Mouse (Mus musculus) CH12.LX (cell line): Measurements from ENCODE around the gene Ccnt1. TPM values are rescaled to one million over a fixed set of nuclear protein-coding genes. Genes with fewer than 3 reads are reported as not detected.

ENCODE experiments used
- DNase-seq: peaks from one replicate; pipeline ENCODE4 v3.0.0-alpha.2; 2013; ENCODE audit errors: extremely low read depth
- H3K27ac ChIP-seq: 2 replicates; pipeline ENCODE4 v1.5.1; 2012; ENCODE audit warnings: low read depth, mild to moderate bottlenecking, control low read depth, moderate library complexity; ENCODE audit not compliant: insufficient read depth
- H3K27me3 ChIP-seq: replicated peaks from 2 replicates; pipeline ENCODE3; 2012; ENCODE audit warnings: inconsistent platforms
- H3K36me3 ChIP-seq, 2 experiments: replicated peaks in 1 of 2; 2 replicates each; pipeline versions ENCODE3 to v1.6.1; 2012; ENCODE audit warnings: inconsistent platforms in 1 of 2, low read length in 1 of 2, mild to moderate bottlenecking in 1 of 2, mixed read lengths in 1 of 2, moderate library complexity in 1 of 2; ENCODE audit not compliant: control insufficient read depth in 1 of 2, insufficient read depth in 1 of 2
- H3K4me1 ChIP-seq, 2 experiments: 2 replicates each; pipeline ENCODE4 v1.6.1; 2012; ENCODE audit warnings: inconsistent platforms in 1 of 2, moderate library complexity in 1 of 2; ENCODE audit not compliant: insufficient read depth in 2 of 2, control insufficient read depth in 1 of 2
- H3K4me2 ChIP-seq: 2 replicates; pipeline ENCODE4 v1.6.1; 2012; ENCODE audit warnings: low read depth, mild to moderate bottlenecking, control low read depth; ENCODE audit not compliant: poor library complexity, insufficient read depth, severe bottlenecking
- H3K4me3 ChIP-seq, 3 experiments: fragments of 150-350 bp in 1 of 3; sonication (generic) in 1 of 3; replicated peaks in 1 of 3; 2 replicates each; pipeline versions ENCODE3 to v1.5.1; 2011 to 2012; ENCODE audit warnings: low read depth in 2 of 3, low read length in 2 of 3, mild to moderate bottlenecking in 2 of 3, moderate library complexity in 2 of 3, control low read depth in 1 of 3, improper control_type of control experiment in 1 of 3, inconsistent platforms in 1 of 3, mixed read lengths in 1 of 3; ENCODE audit not compliant: poor library complexity in 1 of 3
- H3K79me2 ChIP-seq: replicated peaks from 2 replicates; pipeline ENCODE4 v1.6.1; 2012; ENCODE audit warnings: mild to moderate bottlenecking, moderate library complexity; ENCODE audit not compliant: control insufficient read depth, poor library complexity, insufficient read depth, severe bottlenecking; ENCODE audit errors: extremely low read depth
- H3K9ac ChIP-seq: 2 replicates; pipeline ENCODE4 v1.6.1; 2012; ENCODE audit warnings: low read depth, mild to moderate bottlenecking, control low read depth, moderate library complexity; ENCODE audit not compliant: insufficient read depth
- H3K9me3 ChIP-seq: replicated peaks from 2 replicates; pipeline ENCODE3; 2012; ENCODE audit warnings: low read length, inconsistent platforms, mixed read lengths
- CHD1 ChIP-seq: IDR thresholded peaks from 2 replicates; pipeline ENCODE4 v1.6.1; 2012; ENCODE audit warnings: low read depth, low read length, improper control_type of control experiment, inconsistent platforms
- CHD2 ChIP-seq: IDR thresholded peaks from 2 replicates; pipeline ENCODE4 v1.6.1; 2011; ENCODE audit warnings: low read length, improper control_type of control experiment
- E2F4 ChIP-seq: IDR thresholded peaks from 2 replicates; pipeline ENCODE4 v1.6.1; 2011; ENCODE audit warnings: low read depth, low read length, improper control_type of control experiment; ENCODE audit not compliant: insufficient replicate concordance
- ELF1 ChIP-seq: IDR thresholded peaks from 2 replicates; pipeline ENCODE4 v1.6.1; 2014; ENCODE audit warnings: low read depth, mild to moderate bottlenecking, inconsistent platforms, low read length, improper control_type of control experiment
- ETS1 ChIP-seq: conservative IDR thresholded peaks from 2 replicates; pipeline ENCODE4 v1.6.1; 2012; ENCODE audit warnings: low read depth, mild to moderate bottlenecking, inconsistent platforms, low read length, improper control_type of control experiment, moderate library complexity
- GABPA ChIP-seq: IDR thresholded peaks from 2 replicates; pipeline ENCODE4 v1.6.1; 2012; ENCODE audit warnings: low read depth, low read length, improper control_type of control experiment, inconsistent platforms; ENCODE audit not compliant: insufficient replicate concordance
- HCFC1 ChIP-seq: IDR thresholded peaks from 2 replicates; pipeline ENCODE4 v1.6.1; 2012; ENCODE audit warnings: low read depth, mild to moderate bottlenecking, inconsistent platforms, low read length, improper control_type of control experiment
- IRF4 ChIP-seq: IDR thresholded peaks from 2 replicates; pipeline ENCODE4 v1.6.1; 2014; ENCODE audit warnings: low read depth, mild to moderate bottlenecking, inconsistent platforms, low read length, improper control_type of control experiment
- JUND ChIP-seq: conservative IDR thresholded peaks from 2 replicates; pipeline ENCODE4 v1.6.1; 2011; ENCODE audit warnings: low read depth, low read length, improper control_type of control experiment
- KAT2A ChIP-seq: IDR thresholded peaks from 2 replicates; pipeline ENCODE4 v1.6.1; 2012; ENCODE audit warnings: low read length, improper control_type of control experiment, inconsistent platforms; ENCODE audit not compliant: insufficient replicate concordance
- MAFK ChIP-seq: IDR thresholded peaks from 2 replicates; pipeline ENCODE4 v1.6.1; 2011; ENCODE audit warnings: low read length, improper control_type of control experiment; ENCODE audit not compliant: insufficient replicate concordance
- MAZ ChIP-seq: IDR thresholded peaks from 2 replicates; pipeline ENCODE4 v1.6.1; 2012; ENCODE audit warnings: low read depth, mild to moderate bottlenecking, inconsistent platforms, low read length, improper control_type of control experiment, moderate library complexity
- MYC ChIP-seq: IDR thresholded peaks from 2 replicates; pipeline ENCODE4 v1.6.1; 2011; ENCODE audit warnings: low read depth, mild to moderate bottlenecking, improper control_type of control experiment, low read length
- NELFE ChIP-seq: IDR thresholded peaks from 2 replicates; pipeline ENCODE4 v1.6.1; 2011; ENCODE audit warnings: low read depth, low read length, improper control_type of control experiment
- NRF1 ChIP-seq: IDR thresholded peaks from 2 replicates; pipeline ENCODE4 v1.6.1; 2014; ENCODE audit warnings: low read depth, mild to moderate bottlenecking, inconsistent platforms, low read length, improper control_type of control experiment, moderate library complexity
- PAX5 ChIP-seq: IDR thresholded peaks from 2 replicates; pipeline ENCODE4 v1.6.1; 2012; ENCODE audit warnings: low read length, inconsistent platforms, mixed read lengths
- POLR2AphosphoS2 ChIP-seq: IDR thresholded peaks from 2 replicates; pipeline ENCODE4 v1.6.1; 2011; ENCODE audit warnings: low read depth, low read length, improper control_type of control experiment
- TCF12 ChIP-seq: IDR thresholded peaks from 2 replicates; pipeline ENCODE4 v1.6.1; 2014; ENCODE audit warnings: low read depth, mild to moderate bottlenecking, inconsistent platforms, low read length, improper control_type of control experiment
- USF1 ChIP-seq: IDR thresholded peaks from 2 replicates; pipeline ENCODE4 v1.6.1; 2014; ENCODE audit warnings: low read depth, mild to moderate bottlenecking, inconsistent platforms, low read length, improper control_type of control experiment
- ZC3H11A ChIP-seq: IDR thresholded peaks from 2 replicates; pipeline ENCODE4 v1.6.1; 2012; ENCODE audit warnings: low read depth, mild to moderate bottlenecking, inconsistent platforms, low read length, improper control_type of control experiment
- ZMIZ1 ChIP-seq: IDR thresholded peaks from 2 replicates; pipeline ENCODE4 v1.6.1; 2012; ENCODE audit warnings: low read depth, mild to moderate bottlenecking, inconsistent platforms, low read length, improper control_type of control experiment
- ZNF384 ChIP-seq: IDR thresholded peaks from 2 replicates; pipeline ENCODE4 v1.6.1; 2012; ENCODE audit warnings: low read depth, low read length, improper control_type of control experiment, inconsistent platforms
- dilution Hi-C: fragments of 300-500 bp; cut with MboI; formaldehyde crosslinking; loops from 2 replicates; pipeline ENCODE4 v1.14.3; 2020; ENCODE audit warnings: low sequenced_read_pairs; ENCODE audit not compliant: extremely low pct_unique_long_range_greater_than_20kb, extremely low pct_ligation_motif_present
- in situ Hi-C: fragments of 300-500 bp; cut with MboI; formaldehyde crosslinking; loops from 3 replicates; pipeline ENCODE4 v1.14.3; 2019; ENCODE audit warnings: low sequenced_read_pairs, low pct_ligation_motif_present, low pct_unique_long_range_greater_than_20kb, mixed read lengths
- polyA plus RNA-seq: library from polyadenylated mRNA; unstranded; fragments of >175 nt; gene quantifications from 2 replicates; pipeline ENCODE4 v1.2.1, GENCODE M21; 2012; ENCODE audit warnings: low read depth; ENCODE audit not compliant: insufficient read length
- total RNA-seq, 2 experiments: library from RNA; depleted of rRNA; stranded (reverse); fragments of 300-350 nt in 1 of 2; fragments of >200 nt in 1 of 2; gene quantifications; 2 replicates each; pipeline ENCODE4 v1.2.3; 2012 to 2014

The Ccnt1 gene
- total and polyA plus RNA-seq, 3 experiments: 36.8 to 73.3 (median 41.3) TPM

DNA sequence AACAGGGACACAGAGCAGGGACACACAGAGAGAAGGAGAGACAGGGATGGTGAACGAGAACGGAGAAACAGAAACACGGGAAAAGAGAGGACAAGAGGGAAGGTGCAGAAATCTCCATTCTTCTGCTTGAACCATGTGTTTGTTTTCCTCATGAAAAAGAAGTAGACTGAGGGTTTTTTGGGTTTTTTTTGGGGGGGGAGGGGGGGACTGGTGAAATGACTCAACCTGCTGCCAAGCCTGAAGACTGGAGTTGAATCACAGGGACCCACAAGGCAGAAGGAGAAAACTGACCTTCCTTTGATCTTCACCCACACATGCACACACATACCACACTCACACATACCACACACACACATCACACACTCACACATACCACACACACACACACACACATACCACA, 67.4 kb downstream of the Ccnt1 start:
- TF ChIP-seq PAX5 (no peak), JUND (peak; percentile 35; the same call in 1 of the 2 replicates), IRF4 (peak; percentile 60; the same call in 1 of the 2 replicates)
- Histone ChIP-seq H3K36me3 (no peaks in the 10 kb centered on the region), H3K27ac (no peak overlapping the region), H3K4me1 (peaks cover 5 to 12% of the 10 kb centered on the region in 2 experiments), H3K4me3 (no peak overlapping the region), H3K4me2 (no peak overlapping the region), H3K9me3 (no peaks in the 10 kb centered on the region), H3K9ac (no peak overlapping the region), H3K79me2 (no peaks in the 10 kb centered on the region), H3K27me3 (peaks cover 4% of the 10 kb centered on the region)
- DNase-seq: no peak
- dilution Hi-C loops: no loop called here
- in situ Hi-C loops: loop anchor here (10.0 kb wide), 1 partner anchor 319 kb away; no protein-coding TSS in a partner anchor

DNA sequence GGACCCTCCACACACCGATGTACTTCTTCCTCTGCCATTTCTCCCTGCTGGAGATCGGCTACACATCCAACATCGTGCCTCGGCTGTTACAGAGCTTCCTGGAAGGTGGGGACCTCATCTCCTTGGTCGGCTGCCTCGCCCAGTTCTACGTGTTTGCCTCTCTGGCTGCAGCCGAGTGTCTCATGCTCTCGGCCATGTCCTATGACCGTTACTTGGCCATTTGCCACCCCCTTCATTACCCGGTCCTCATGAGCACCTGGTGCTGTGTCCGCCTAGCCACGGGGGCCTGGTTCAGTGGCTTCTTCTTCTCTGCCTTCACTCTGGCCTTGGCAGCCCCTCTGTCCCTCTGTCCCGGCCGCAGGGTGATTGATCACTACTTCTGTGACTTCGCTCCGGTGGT, 73.1 kb downstream of the Ccnt1 start:
- in situ Hi-C loops (loop anchor here (5.0 kb wide), 1 partner anchor 85 kb away; no protein-coding TSS in a partner anchor), dilution Hi-C loops (no loop called here)
- H3K9me3 ChIP-seq: no peaks in the 10 kb centered on the region
- no peak overlapping the region for H3K4me2 ChIP-seq
- peaks cover 0 to 6% of the 10 kb centered on the region in 2 experiments; a peak in 1 of 4 replicates for H3K4me1 ChIP-seq
- no peaks in the 10 kb centered on the region for H3K36me3 ChIP-seq
- no peak for DNase-seq
- TF ChIP-seq JUND (no peak), TCF12 (no peak), MAZ (no peak), NRF1 (no peak), ELF1 (no peak), GABPA (no peak), POLR2AphosphoS2 (no peak), HCFC1 (no peak), MAFK (no peak), ZMIZ1 (no peak), ETS1 (no peak), CHD1 (no peak), CHD2 (no peak), ZNF384 (no peak), MYC (no peak), NELFE (no peak), USF1 (no peak), ZC3H11A (no peak), E2F4 (no peak), KAT2A (no peak)
- H3K27ac ChIP-seq: no peak overlapping the region
- H3K27me3 ChIP-seq: peaks cover 4% of the 10 kb centered on the region
- H3K9ac ChIP-seq: no peak overlapping the region
- H3K79me2 ChIP-seq: no peaks in the 10 kb centered on the region
- no peak overlapping the region for H3K4me3 ChIP-seq
